Mouse (Mus musculus): ENCODE data around the gene Arhgap25. TPM values are rescaled to one million over a fixed set of nuclear protein-coding genes. Genes with fewer than 3 reads are reported as not detected.

Gene Arhgap25
- polyA plus RNA-seq (2012; ENCODE audit: low replicate concordance), result 19.2 and 43.2 TPM in 2 replicates

GRCm38 (mm10) chr6:87532953-87533710 lies at the start of gene Arhgap25:
Gene Arhgap25, minus strand, starts transcription at chr6:87533259.

GRCm38 (mm10) chr6:87428487-87429044 lies 104.5 kb downstream of the Arhgap25 start, which contains the start of gene Bmp10:
Gene Bmp10, plus strand, starts transcription at chr6:87428994.

Other genes with a start within 250 kb of the Arhgap25 start
- 0.08 and 0.10 TPM in 2 replicates for gene Antxr1, start 197.4 kb downstream of the Arhgap25 start, polyA plus RNA-seq (2012; ENCODE audit: low replicate concordance)
- gene Gkn1, start 182.3 kb downstream of the Arhgap25 start, polyA plus RNA-seq (2012; ENCODE audit: low replicate concordance), result not detected in 2 replicates
- not detected in 2 replicates for gene Gkn2, start 159.9 kb downstream of the Arhgap25 start, polyA plus RNA-seq (2012; ENCODE audit: low replicate concordance)
- not detected in 2 replicates for gene Gkn3, start 144.3 kb downstream of the Arhgap25 start, polyA plus RNA-seq (2012; ENCODE audit: low replicate concordance)
- not detected in 2 replicates for gene Bmp10, start 104.3 kb downstream of the Arhgap25 start, polyA plus RNA-seq (2012; ENCODE audit: low replicate concordance)
- gene Prokr1, start 57.5 kb upstream of the Arhgap25 start, polyA plus RNA-seq (2012; ENCODE audit: low replicate concordance), result 0.05 and 0.47 TPM in 2 replicates
- gene Aplf, start 138.9 kb upstream of the Arhgap25 start, polyA plus RNA-seq (2012; ENCODE audit: low replicate concordance), result 2.3 and 4.7 TPM in 2 replicates
- 0.16 and 0.86 TPM in 2 replicates for gene Efcc1, start 197.6 kb upstream of the Arhgap25 start, polyA plus RNA-seq (2012; ENCODE audit: low replicate concordance)
- gene Gp9, start 244.8 kb upstream of the Arhgap25 start, polyA plus RNA-seq (2012; ENCODE audit: low replicate concordance), result 5.7 and 14.0 TPM in 2 replicates